Mouse (Mus musculus) adrenal gland, adult (tissue): ENCODE measurements around the gene Slc25a33.

Experiments
- DNase-seq, 2 experiments: peaks; one replicate each; pipeline ENCODE4 v3.0.0; 2022 to 2023; ENCODE audit warnings: low spot score in 1 of 2; ENCODE audit not compliant: inconsistent age in 2 of 2

Slc25a33 gene

GRCm38 (mm10) chr4:149796567-149797219 is 22.6 kb upstream of the Slc25a33 start:
- no peak for DNase-seq

- DNase-seq, result no peak
Measured at GRCm38 (mm10) chr4:149794966-149795477, 20.9 kb upstream of the Slc25a33 start.

GRCm38 (mm10) chr4:149794010-149794338 is 19.9 kb upstream of the Slc25a33 start:
- no peak for DNase-seq

GRCm38 (mm10) chr4:149793156-149794009 is 19.3 kb upstream of the Slc25a33 start:
- peak in 1 of 2 experiments; percentile 80 for DNase-seq

- DNase-seq, result peak; percentile 81 to 89
Measured at GRCm38 (mm10) chr4:149792159-149792800, 18.2 kb upstream of the Slc25a33 start.

- DNase-seq, result peak; percentile 57 to 65
Measured at GRCm38 (mm10) chr4:149791470-149791869, 17.4 kb upstream of the Slc25a33 start.

GRCm38 (mm10) chr4:149790969-149791368 is 16.9 kb upstream of the Slc25a33 start:
- DNase-seq, result peak in 1 of 2 experiments; percentile 43

- DNase-seq, result peak in 1 of 2 experiments; percentile 45
Measured at GRCm38 (mm10) chr4:149790546-149790945, 16.5 kb upstream of the Slc25a33 start.

GRCm38 (mm10) chr4:149789421-149790194 is 15.5 kb upstream of the Slc25a33 start:
- DNase-seq, result peak; percentile 63 to 87

- DNase-seq, result no peak
Measured at GRCm38 (mm10) chr4:149784901-149785300, 10.8 kb upstream of the Slc25a33 start.

- peak in 1 of 2 experiments; percentile 56 for DNase-seq
Measured at GRCm38 (mm10) chr4:149784371-149784770, 10.3 kb upstream of the Slc25a33 start.

- DNase-seq, result no peak
Measured at GRCm38 (mm10) chr4:149782975-149783374, 8.9 kb upstream of the Slc25a33 start.

- peak in 1 of 2 experiments; percentile 90 for DNase-seq
Measured at GRCm38 (mm10) chr4:149780565-149781356, 6.7 kb upstream of the Slc25a33 start.

GRCm38 (mm10) chr4:149779966-149780365 is 5.9 kb upstream of the Slc25a33 start:
- no peak for DNase-seq

GRCm38 (mm10) chr4:149777126-149777525 is 3.0 kb upstream of the Slc25a33 start:
- DNase-seq, result peak; percentile 86 to 93

- DNase-seq, result peak in 1 of 2 experiments; percentile 80
Measured at GRCm38 (mm10) chr4:149775760-149776362, 1.8 kb upstream of the Slc25a33 start.

- DNase-seq, result peak; percentile 78 to 92
Measured at GRCm38 (mm10) chr4:149775330-149775729, 1.3 kb upstream of the Slc25a33 start.

- no peak for DNase-seq
Measured at GRCm38 (mm10) chr4:149773408-149774093, 526 bp downstream of the Slc25a33 start.

GRCm38 (mm10) chr4:149772394-149772793 is 1.7 kb downstream of the Slc25a33 start:
- DNase-seq, result peak in 1 of 2 experiments; percentile 74
